Mouse (Mus musculus): ENCODE results near the gene Acp5. TPM values are rescaled to one million over a fixed set of nuclear protein-coding genes. Genes with fewer than 3 reads are reported as not detected.
A peak's percentile ranks its signal among the peaks of the same experiment; 100 is the strongest.

Acp5 gene
- total RNA-seq, 2 experiments from 2014 or later, result 28.0 to 74.3 TPM

DNA sequence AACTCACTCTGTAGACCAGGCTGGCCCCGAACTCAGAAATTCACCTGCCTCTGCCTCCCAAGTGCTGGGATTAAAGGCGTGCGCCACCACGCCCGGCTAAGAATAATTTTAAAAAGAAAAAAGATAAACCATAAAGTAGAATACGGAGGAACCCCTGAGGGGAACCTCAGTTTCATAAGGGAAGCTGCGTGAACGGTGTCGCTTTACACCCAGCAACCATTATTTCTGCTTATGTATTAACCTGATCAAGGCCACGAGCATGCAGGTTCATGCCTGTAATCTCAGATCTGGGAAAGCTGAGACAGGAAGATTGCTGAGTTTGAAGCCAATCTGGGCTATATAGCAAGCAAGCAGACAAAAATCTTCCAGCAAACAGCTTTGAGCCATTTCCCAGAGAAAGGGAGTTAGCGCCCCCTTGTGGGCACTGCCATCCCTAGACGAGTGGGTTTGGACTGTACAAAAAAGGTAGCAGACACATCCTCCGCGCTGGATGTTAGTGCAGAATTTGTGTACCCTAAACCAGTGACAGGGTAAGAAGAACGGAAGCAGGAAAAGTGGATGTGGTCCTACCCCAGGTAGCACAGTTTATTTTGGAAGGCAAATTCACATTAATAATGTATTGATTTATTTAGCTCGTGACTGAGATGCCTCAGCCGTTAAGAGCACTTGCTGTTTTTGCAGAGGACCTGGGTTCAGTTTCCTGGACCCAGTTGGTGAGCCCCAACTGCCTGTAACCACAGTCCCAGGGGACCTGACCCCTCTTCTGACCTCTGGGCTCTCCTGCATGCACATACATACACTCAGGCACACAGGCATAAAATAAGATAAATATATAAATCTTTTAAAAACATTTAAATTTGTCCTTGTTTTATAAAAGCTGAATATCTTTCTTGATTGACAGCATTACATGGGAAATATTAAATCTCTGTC, 7.9 kb upstream of the Acp5 start:
- peak; percentile 94 for DNase-seq

- DNase-seq, result no peak
Observed at GRCm38 (mm10) chr9:22139746-22140145, 4.2 kb upstream of the Acp5 start.

DNA sequence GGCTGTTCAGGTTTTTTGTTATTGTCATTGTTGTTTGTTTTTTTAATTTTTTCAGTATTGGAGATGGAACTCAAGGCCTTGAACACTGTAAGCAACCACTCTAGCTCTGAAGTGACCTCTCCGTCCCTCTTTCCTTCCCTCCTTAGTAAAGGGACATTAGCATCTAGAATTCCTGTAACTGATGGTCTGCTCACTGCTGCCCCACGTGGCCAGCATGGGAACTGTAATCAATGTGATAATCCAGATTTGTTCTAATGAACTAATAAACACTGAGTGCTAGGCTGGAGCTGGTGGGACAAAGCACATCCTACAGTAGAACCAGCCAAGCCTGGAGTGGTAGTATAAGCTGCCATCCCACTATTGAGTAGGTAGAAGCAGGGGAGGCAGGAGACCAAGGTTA, 3.0 kb upstream of the Acp5 start:
- peak; percentile 47 for DNase-seq

DNA sequence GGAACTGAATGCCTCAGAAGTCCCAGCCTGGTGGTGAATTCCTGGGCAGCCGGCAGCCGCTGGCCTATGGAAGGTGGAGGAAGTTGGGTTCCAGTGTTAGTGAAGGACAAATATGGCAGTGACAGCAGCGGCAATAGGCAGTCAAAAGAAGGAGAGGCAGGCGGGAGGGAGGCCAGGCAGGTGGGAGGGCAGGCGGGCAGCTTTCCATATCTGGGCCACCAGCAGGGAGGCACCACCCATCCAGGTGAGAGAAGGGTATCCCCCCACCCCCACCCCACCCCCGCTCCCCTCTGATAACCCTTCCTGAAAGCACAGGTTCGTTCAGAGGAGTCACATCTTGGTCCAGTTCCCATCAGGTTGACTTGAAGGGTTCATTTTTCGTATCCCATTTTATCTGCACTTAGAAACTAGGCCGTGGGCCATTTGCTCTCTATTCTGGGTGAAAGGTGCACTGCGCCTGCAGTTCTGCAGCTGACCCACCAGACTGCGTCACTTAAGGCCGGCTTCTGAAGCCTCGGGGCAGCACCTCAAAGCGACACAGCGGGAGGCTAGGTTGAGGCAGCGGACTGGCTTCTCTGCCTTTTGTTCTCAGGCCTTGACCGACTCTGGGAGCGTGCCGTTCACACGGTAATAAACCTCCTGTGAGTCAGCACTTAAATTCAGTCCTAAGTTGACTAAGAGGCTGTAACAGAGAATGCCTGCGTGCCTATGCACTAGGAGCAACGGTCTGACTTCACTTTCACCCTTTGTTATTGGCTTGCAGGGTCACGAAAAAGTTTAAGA, 1.4 kb upstream of the Acp5 start:
- DNase-seq, result peak; percentile 66

GRCm38 (mm10) chr9:22134988-22135643, 395 bp downstream of the Acp5 start:
- peak; percentile 69 for DNase-seq

DNA sequence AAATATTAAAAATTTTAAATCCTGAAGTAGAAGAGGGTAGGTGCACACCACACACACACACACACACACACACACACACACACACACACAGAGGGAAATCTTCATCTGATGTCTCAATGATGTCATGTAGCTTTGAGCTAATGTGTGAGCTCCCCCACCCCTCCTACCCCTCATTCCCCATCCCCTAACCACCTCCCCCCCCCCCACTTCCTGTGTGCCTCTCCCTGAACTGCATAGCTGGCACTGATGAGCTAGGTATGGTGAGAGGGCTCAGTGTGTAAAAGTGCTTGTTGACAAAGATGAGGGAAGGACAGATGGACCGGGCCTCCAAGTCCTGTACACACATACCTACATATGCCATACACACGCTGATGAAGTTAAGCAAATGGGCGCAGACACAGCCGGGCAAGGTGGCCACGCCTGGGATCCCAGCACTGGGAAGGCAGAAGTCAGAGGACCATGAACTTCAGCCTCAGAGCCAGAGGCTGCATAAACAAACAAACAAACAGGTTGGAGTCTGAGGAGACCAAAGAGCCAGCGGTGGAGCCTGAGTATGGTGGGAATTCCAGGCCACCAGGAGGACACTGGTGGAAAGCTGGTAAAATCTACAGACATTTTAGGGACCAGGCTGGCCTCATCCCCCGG, 1.1 kb downstream of the Acp5 start:
- DNase-seq, result no peak

DNA sequence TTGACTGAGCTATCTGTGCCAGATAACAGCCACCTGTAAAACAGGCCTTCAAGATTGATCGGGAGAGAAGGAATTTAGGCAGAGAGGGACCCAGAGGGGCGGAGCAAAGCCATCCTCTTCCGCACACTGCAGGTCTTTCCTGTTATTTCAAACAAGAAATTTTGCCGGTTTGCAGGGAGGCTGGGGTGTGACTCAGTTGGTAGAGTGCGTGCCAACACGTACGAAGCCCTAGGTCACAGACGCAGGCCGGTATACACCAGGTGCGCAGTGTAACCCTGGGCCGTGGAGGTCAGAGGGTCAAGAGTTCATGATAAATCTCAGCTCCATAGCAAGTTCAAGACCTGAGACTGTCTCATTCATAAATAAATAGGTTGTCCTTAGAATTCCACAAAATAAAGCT, 3.3 kb downstream of the Acp5 start:
- no peak for DNase-seq

DNA sequence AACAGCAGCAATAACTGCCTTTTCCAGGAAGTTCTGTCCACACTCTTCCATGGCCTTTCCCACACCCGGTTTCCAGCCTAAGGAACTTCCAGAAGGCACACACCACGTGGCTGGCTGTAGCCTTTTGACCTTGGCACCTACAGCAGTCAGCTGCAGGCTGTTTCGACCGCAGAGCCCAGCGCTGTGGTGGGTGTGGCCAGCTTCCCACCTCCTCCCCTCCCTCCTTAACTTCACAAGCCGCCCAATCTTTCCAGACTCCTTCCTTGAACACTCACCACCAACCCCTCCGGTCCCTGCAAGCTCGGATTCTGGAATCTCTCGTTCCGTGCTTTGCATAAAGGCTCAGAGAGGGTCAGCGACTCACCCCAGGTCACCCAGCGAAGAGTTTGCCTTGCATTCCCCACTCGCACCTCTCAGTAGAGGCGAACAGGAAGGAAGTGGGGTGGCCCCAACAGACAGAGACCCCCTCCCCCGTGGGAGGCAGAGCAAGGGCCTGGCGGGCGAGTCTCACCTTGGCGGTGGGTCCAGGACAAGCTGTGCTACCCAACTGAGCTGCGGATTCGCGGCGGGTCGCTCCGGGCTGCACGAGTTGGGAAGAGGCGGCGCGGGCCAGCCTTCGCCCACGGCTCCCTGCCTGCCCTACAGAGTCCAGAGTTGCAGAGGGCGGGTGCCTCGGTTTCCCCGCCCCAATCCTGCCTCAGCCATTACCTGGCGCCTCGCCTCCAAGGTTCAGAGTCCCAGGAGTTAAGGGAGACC, 4.1 kb downstream of the Acp5 start:
- peak; percentile 70 for DNase-seq

- no peak for DNase-seq
Observed at GRCm38 (mm10) chr9:22125246-22126027, 10.1 kb downstream of the Acp5 start.

DNA sequence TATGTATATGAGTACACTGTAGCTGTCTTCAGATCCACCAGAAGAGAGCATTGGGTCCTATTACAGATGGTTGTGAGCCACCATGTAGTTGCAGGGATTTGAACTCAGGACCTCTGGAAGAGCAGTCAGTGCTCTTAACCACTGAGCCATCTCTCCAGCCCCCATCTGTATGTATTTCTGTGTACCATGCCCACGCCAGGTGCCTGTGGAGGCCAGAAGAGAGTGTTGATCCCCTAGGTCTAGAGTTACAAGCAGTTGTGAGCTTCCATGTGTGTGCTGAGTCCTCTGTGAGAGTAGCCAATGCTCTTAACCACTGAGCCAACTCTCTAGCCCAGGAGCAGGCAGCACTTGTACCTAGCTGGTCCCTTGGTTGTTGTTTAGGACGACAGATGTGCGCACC, 11.3 kb downstream of the Acp5 start:
- no peak for DNase-seq

DNA sequence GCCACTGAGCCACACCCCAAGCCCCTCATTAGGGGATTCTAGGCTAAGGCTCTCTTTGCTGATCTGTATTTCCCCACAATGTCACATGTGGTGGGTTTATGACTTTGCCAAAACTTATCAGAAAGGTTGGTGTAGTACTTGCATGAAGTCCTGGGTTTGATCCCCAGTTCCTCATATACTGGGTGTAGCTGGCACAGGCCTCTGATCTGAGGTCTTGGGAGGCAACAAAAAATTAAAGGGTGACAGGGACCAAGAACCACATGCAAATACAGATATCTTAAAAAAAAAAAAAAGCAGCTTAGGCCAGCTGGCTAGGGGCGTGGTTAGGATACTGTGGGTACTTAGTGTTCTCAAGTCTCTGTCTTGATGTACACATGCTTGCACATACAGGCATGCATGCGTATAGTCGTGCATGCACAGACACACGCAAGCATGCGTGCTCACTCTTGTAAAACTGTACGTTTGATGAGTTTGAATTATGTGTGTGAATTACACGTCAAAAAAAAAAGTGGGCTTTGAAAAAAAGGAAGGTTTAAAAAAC, 12.4 kb downstream of the Acp5 start:
- no peak for DNase-seq

DNA sequence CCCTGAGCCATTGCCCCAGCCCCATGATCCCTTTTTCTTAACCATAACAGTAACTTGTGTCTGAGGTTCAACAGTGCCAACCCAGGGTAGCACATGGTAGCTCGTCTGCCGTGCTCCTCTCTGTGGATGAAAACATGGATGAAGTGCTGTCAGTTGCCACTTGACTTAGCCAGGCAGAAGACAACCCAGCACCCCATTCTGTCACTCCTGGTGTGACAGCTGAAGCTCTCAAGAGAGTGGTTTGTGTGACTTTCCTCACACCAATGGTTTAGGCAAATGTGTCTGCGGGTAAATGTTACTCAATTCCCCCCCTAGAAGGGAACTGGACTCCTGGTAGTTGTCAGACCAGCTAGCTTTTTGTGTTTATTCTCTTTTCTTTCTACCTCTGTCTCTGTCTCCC, 13.5 kb downstream of the Acp5 start:
- no peak for DNase-seq

- no peak for DNase-seq
Observed at GRCm38 (mm10) chr9:22121545-22121944, 14.0 kb downstream of the Acp5 start.

DNA sequence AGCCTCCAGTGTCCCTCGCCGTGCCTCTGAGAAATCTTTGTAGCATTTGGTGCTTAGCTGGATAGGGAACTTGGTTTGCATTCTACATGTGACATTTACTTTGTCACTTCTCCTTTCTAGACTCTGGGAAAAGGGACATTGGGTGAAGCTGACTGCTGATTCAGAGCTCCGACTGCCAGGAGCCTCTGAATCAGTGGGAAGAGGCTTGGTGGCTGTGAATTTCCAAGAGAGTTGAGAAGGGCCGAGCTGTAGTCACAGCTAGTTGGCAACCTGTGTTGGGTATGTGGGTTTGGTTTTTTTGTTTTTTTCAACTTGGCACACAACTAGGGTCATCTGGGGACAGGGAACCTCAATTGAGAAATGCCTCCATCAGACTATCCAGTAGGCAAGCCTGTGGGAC, 16.0 kb downstream of the Acp5 start:
- DNase-seq, result peak; percentile 46

- DNase-seq, result peak; percentile 71
Observed at GRCm38 (mm10) chr9:22117754-22118456, 17.6 kb downstream of the Acp5 start.

DNA sequence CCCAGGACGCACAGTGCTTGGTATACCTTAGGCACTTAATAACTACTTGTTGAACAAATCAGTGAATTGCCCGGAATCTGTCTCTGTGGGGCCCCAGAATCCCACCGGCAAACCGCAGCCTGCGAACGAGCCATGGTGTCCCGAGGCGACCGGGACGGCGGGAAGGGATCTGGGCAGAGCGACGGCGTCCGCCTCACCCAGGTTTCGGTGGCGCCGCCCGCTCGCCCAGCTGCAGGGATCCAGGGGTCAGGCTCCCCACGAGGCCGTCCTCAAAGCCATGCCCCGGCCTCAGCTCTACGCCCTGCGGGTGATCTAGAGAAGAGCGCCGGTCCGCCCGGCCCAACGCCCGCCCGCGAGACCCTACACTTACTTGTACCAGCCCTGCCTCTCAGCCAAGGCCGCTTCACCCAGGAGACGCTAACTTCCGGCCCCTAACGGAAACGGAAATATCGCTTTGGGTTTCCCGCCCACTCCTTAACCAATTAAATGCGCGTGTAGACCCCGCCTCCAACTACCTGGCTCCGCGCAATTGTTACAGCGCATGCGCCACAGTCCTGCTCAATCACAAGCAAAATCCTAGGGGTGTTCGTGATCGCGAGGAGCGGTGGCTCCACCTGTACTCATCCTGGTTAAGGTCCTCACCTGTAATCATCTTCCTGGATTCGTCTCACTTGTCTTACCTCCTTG, 18.6 kb downstream of the Acp5 start, which contains the start of gene Elof1:
TSS of gene Elof1 (minus strand) at position 433 of the 687 bp plus-strand sequence.
- peak; percentile 94 for DNase-seq

GRCm38 (mm10) chr9:22116086-22116485, 19.4 kb downstream of the Acp5 start:
- no peak for DNase-seq

DNA sequence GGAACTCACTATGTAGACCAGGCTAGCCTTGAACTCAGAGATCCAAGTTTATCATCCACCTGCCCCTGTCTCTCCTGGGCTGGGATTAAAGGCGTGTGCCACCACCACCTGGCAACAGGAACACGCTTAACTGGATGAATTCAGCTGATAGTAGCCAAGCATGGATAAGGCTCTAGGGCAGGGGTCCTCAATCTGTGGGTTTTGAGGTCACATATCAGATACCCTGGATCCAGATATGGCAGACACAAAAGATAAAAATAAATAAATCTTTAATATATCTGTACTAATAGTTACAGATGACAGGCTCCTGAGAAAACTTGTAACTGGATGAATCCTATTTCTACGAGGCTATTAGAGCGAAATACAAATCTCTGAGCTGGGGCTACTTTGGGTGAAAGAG, 19.9 kb downstream of the Acp5 start:
- DNase-seq, result no peak

DNA sequence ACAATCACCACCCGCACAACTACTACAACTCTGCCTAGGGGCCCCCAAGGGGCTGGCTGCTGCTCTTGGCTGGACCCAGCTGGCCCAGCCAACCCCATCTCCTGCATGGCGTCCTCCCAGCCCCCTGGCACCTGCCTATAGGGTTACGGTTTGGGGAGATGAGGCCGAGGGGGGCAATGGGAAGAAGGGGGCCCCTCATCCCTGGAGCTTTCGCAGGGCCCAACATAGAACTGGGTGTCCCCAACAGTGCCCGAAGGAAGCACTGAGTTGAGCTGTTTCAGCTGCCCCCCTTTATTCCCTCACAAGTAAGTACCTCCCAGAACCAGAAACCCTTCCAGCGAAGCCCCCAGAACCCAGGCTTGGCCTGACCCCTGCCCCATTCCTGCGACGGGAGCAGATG, 27.3 kb downstream of the Acp5 start:
- no peak for DNase-seq
